Mouse (Mus musculus): ENCODE data around the gene Klrb1a.
"Not testable (repeated sequence)": the region's sequence is repeated elsewhere in the genome, so short reads cannot be mapped to it uniquely, and the experiment has no call there.

- not testable (repeated sequence) for TF ChIP-seq CTCF (IDR thresholded peaks at IDR 0.05; ENCODE audit: control insufficient read depth, insufficient read depth, insufficient read length); USF1 (IDR thresholded peaks at IDR 0.05; ENCODE audit: low read depth); MAX (IDR thresholded peaks at IDR 0.05); FOSL1 (IDR thresholded peaks at IDR 0.05; ENCODE audit: insufficient read depth, low read length, poor library complexity, severe bottlenecking); CEBPB (IDR thresholded peaks at IDR 0.05; ENCODE audit: low read depth)
These were observed 27.5 kb upstream of the Klrb1a start for GRCm38 (mm10) chr6:128650827-128651226.
